Mouse (Mus musculus): ENCODE measurements around the gene Zc4h2.
A peak's percentile ranks its signal among the peaks of the same experiment; 100 is the strongest.

Gene Zc4h2

GRCm38 (mm10) chrX:95657804-95658599, at the start of gene Zc4h2:
Gene Zc4h2, minus strand, starts transcription at chrX:95658509.
- peak; percentile 86 for DNase-seq

GRCm38 (mm10) chrX:95687119-95687518, 28.8 kb upstream of the Zc4h2 start:
- DNase-seq: peak; percentile 7

GRCm38 (mm10) chrX:95682206-95682605, 23.9 kb upstream of the Zc4h2 start:
- DNase-seq: no peak

GRCm38 (mm10) chrX:95658600-95659084, 333 bp upstream of the Zc4h2 start:
- no peak for DNase-seq

GRCm38 (mm10) chrX:95600609-95601008, 57.7 kb downstream of the Zc4h2 start:
- DNase-seq: no peak
